8 mouse cellular contexts compared by ENCODE assay signal in the genomic region with DNA sequence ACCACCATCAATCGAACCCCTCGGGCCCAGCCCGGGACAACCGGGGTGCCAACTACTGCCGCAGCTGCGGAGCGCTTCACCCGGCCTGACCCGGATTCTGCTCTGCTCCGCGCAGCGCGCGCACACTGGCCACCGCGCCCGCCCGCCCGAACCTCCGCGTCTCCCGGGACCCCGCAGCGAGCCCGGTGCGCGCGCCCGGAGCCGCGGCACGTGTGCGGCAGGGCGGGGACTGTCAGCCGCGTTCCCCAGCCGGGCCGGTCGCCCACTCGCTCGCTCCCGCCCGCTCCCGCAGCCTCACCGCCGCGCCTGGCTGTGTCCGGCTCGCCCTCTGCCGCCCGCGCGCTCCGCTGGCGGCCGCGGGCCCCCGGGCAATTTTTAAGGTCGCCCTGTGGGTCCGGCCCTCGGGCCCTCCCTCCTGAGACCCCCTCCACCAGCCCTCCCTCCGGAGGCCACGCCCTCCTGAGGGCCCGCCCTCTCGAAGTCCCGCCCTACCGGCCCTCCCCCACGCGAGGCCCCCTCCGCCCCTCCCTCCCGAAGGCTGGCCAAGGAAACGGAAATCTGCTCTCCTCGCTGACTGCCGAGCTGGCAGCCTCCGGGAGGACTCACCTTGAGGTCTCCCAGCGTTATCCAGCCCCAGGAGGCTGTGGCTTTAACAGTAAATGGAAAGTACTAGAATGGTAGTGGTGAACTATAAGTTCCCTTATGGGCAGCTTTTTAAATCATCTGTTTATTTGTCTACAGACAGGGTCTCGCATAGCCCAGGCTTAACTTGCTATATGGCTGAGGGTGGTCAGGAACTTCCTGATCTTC. TPM values are rescaled to one million over a fixed set of nuclear protein-coding genes. Genes with fewer than 3 reads are reported as not detected.
DNase-seq lines count a peak whose midpoint lies in the region; ATAC-seq and TF ChIP-seq lines count a peak whose summit lies in the region.

Slc25a15 (minus strand) TSS at position 456 of the 810 bp plus-strand sequence.

- H3K4me1 ChIP-seq in CH12.LX (ENCODE audit: control insufficient read depth in 1 of 2, insufficient read depth in 2 of 2) = peaks cover 0 to 9% of the 10 kb centered on the region in 2 experiments; a peak in 2 of 4 replicates
- peaks cover 18% of the 10 kb centered on the region for H3K4me1 ChIP-seq in forebrain, embryonic 10.5 days
- H3K4me1 ChIP-seq in heart, embryonic 16.5 days (ENCODE audit: control insufficient read depth, insufficient read depth, low read length) = 0 out of 2 replicates have a peak, but pooled peaks cover 4% of the 10 kb centered on the region
- H3K4me1 ChIP-seq in liver, postnatal 0 days (ENCODE audit: insufficient read depth) = peaks cover 9% of the 10 kb centered on the region
- peaks cover 6% of the 10 kb centered on the region; the same call in 1 of the 2 replicates for H3K4me1 ChIP-seq in neural tube, embryonic 14.5 days (ENCODE audit: control insufficient read depth, insufficient read depth, low read length)

- no peaks in the 10 kb centered on the region for H3K9me3 ChIP-seq in CH12.LX (replicated peaks; ENCODE audit: low read length)
- no peaks in the 10 kb centered on the region for H3K9me3 ChIP-seq in forebrain, embryonic 10.5 days
- H3K9me3 ChIP-seq in heart, embryonic 16.5 days (replicated peaks; ENCODE audit: control insufficient read depth, low read length) = no peaks in the 10 kb centered on the region
- H3K9me3 ChIP-seq in liver, postnatal 0 days (ENCODE audit: low read length) = no peaks in the 10 kb centered on the region
- no peaks in the 10 kb centered on the region for H3K9me3 ChIP-seq in neural tube, embryonic 14.5 days (ENCODE audit: control insufficient read depth, low read length)

- peak within 1 kb of the TSS; percentile 73 for H3K9ac ChIP-seq in CH12.LX (ENCODE audit: insufficient read depth, low read depth)
- H3K9ac ChIP-seq in heart, embryonic 16.5 days (ENCODE audit: low read length) = peak within 1 kb of the TSS; percentile 90
- H3K9ac ChIP-seq in liver, postnatal 0 days (replicated peaks) = peak within 1 kb of the TSS; percentile 82
- H3K9ac ChIP-seq in neural tube, embryonic 14.5 days (replicated peaks; ENCODE audit: low read depth, low read length) = peak within 1 kb of the TSS; percentile 64

- WGBS in forebrain, embryonic 10.5 days = under 1% methylated on average over 73 of the region's 77 CpGs
- WGBS in heart, embryonic 16.5 days = under 1% methylated on average over 67 of the region's 77 CpGs
- WGBS in liver, postnatal 0 days (ENCODE audit: insufficient replicate concordance) = 1% methylated on average over 73 of the region's 77 CpGs
- 2% methylated on average over 73 of the region's 77 CpGs for WGBS in neural tube, embryonic 14.5 days

- H3K4me3 ChIP-seq in CH12.LX (replicated peaks in 1 of 3; ENCODE audit: low read depth in 2 of 3, low read length in 2 of 3, poor library complexity in 1 of 3) = peak within 1 kb of the TSS; percentile 66 to 92 (median 72)
- peak within 1 kb of the TSS; percentile 81 for H3K4me3 ChIP-seq in forebrain, embryonic 10.5 days
- H3K4me3 ChIP-seq in heart, embryonic 16.5 days (ENCODE audit: low read length) = peak within 1 kb of the TSS; percentile 87
- peak within 1 kb of the TSS; percentile 83 for H3K4me3 ChIP-seq in liver, postnatal 0 days (ENCODE audit: low read depth, low read length)
- peak within 1 kb of the TSS; percentile 67 for H3K4me3 ChIP-seq in neural tube, embryonic 14.5 days (ENCODE audit: low read depth, low read length)

- peak; percentile 96 for ATAC-seq in heart, embryonic 16.5 days (replicated peaks; ENCODE audit: extremely low read depth, insufficient read depth, low FRiP score)
- ATAC-seq in liver, postnatal 0 days = peak; percentile 83
- ATAC-seq in neural tube, embryonic 14.5 days (ENCODE audit: low read depth) = peak; percentile 92

- TF ChIP-seq POLR2A in CH12.LX (IDR thresholded peaks at IDR 0.05; ENCODE audit: low read depth, low read length) = peak; percentile 98

- no peaks in the 10 kb centered on the region for H3K27me3 ChIP-seq in CH12.LX (replicated peaks)
- H3K27me3 ChIP-seq in forebrain, embryonic 10.5 days (ENCODE audit: poor library complexity, severe bottlenecking) = peaks cover 7% of the 10 kb centered on the region; the same call in 1 of the 2 replicates
- no peaks in the 10 kb centered on the region for H3K27me3 ChIP-seq in heart, embryonic 16.5 days (ENCODE audit: control insufficient read depth, insufficient read depth, low read length)
- H3K27me3 ChIP-seq in liver, postnatal 0 days (ENCODE audit: insufficient read depth, low read length) = no peaks in the 10 kb centered on the region
- H3K27me3 ChIP-seq in neural tube, embryonic 14.5 days (ENCODE audit: control insufficient read depth, insufficient read depth, low read length) = no peaks in the 10 kb centered on the region

- no peaks in the 10 kb centered on the region for H3K79me2 ChIP-seq in CH12.LX (replicated peaks; ENCODE audit: control insufficient read depth, extremely low read depth, insufficient read depth, poor library complexity, severe bottlenecking)

- no peak for TF ChIP-seq EP300 in CH12.LX (IDR thresholded peaks at IDR 0.05; ENCODE audit: low read length)
- no peak for TF ChIP-seq EP300 in liver, postnatal 0 days (IDR thresholded peaks at IDR 0.05; ENCODE audit: low read depth)

- in situ Hi-C loops in CH12.LX (cut with MboI; ENCODE audit: low pct_ligation_motif_present, low pct_unique_long_range_greater_than_20kb, low sequenced_read_pairs) = no loop called here

- dilution Hi-C loops in CH12.LX (cut with MboI; ENCODE audit: extremely low pct_ligation_motif_present, extremely low pct_unique_long_range_greater_than_20kb, low sequenced_read_pairs) = no loop called here

- H3K36me3 ChIP-seq in CH12.LX (replicated peaks in 1 of 2; ENCODE audit: control insufficient read depth in 1 of 2, insufficient read depth in 1 of 2, low read length in 1 of 2) = peaks cover 0 to 18% of the 10 kb centered on the region in 2 experiments
- no peaks in the 10 kb centered on the region; the same call in none of the 2 replicates for H3K36me3 ChIP-seq in forebrain, embryonic 10.5 days (replicated peaks)
- 0 out of 2 replicates have a peak, but pooled peaks cover 3% of the 10 kb centered on the region for H3K36me3 ChIP-seq in heart, embryonic 16.5 days (ENCODE audit: control insufficient read depth, insufficient read depth)
- 0 out of 2 replicates have a peak, but pooled peaks cover 6% of the 10 kb centered on the region for H3K36me3 ChIP-seq in liver, postnatal 0 days (replicated peaks; ENCODE audit: insufficient read depth, low read length)
- H3K36me3 ChIP-seq in neural tube, embryonic 14.5 days (ENCODE audit: control insufficient read depth, insufficient read depth, low read length) = no peaks in the 10 kb centered on the region

- TF ChIP-seq CTCF in CH12.LX (conservative IDR thresholded peaks at IDR 0.05 in 1 of 2, IDR thresholded peaks at IDR 0.05 in 1 of 2; ENCODE audit: low read depth in 2 of 2, low read length in 2 of 2) = no peak
- no peak for TF ChIP-seq CTCF in liver, postnatal 0 days (IDR thresholded peaks at IDR 0.05; ENCODE audit: low read depth)

- TF ChIP-seq RAD21 in CH12.LX (IDR thresholded peaks at IDR 0.05; ENCODE audit: low read depth, low read length) = no peak

- H3K4me2 ChIP-seq in CH12.LX (ENCODE audit: insufficient read depth, low read depth, poor library complexity, severe bottlenecking) = peak within 1 kb of the TSS; percentile 76
- peak within 1 kb of the TSS; percentile 84 for H3K4me2 ChIP-seq in heart, embryonic 16.5 days (ENCODE audit: low read depth, low read length)
- peak within 1 kb of the TSS; percentile 92 for H3K4me2 ChIP-seq in liver, postnatal 0 days (ENCODE audit: low read depth, low read length)
- peak within 1 kb of the TSS; percentile 85 for H3K4me2 ChIP-seq in neural tube, embryonic 14.5 days (ENCODE audit: low read depth, low read length)

- peak; percentile 83 for DNase-seq in CH12.LX (ENCODE audit: extremely low read depth)
- peak; percentile 68 for DNase-seq in c-Kit-positive CD71-negative TER-119-negative erythroid progenitor cells, embryonic 14.5 days (ENCODE audit: low read depth)
- DNase-seq in forebrain, embryonic 10.5 days (ENCODE audit: extremely low spot score, low spot score) = peak; percentile 90
- peak; percentile 92 to 95 for DNase-seq in kidney, postnatal 36 days
- peak; percentile 91 for DNase-seq in liver, postnatal 0 days
- peak; percentile 95 for DNase-seq in testis, postnatal 10 days (ENCODE audit: low spot score)

- H3K27ac ChIP-seq in CH12.LX (ENCODE audit: insufficient read depth, low read depth) = no peak within 1 kb of the TSS
- peak within 1 kb of the TSS; percentile 88 for H3K27ac ChIP-seq in forebrain, embryonic 10.5 days
- peak within 1 kb of the TSS; percentile 88 for H3K27ac ChIP-seq in heart, embryonic 16.5 days (ENCODE audit: low read length)
- H3K27ac ChIP-seq in liver, postnatal 0 days (ENCODE audit: low read depth) = peak within 1 kb of the TSS; percentile 83
- H3K27ac ChIP-seq in neural tube, embryonic 14.5 days (ENCODE audit: low read depth, low read length) = peak within 1 kb of the TSS; percentile 62

TF ChIP-seq in CH12.LX, 34 proteins besides CTCF, POLR2A, EP300 and RAD21 (continues in another document):
- TF ChIP-seq ZMIZ1 (IDR thresholded peaks at IDR 0.05; ENCODE audit: low read depth, low read length) (peak; percentile 95), MEF2A (IDR thresholded peaks at IDR 0.05; ENCODE audit: borderline replicate concordance, low read depth, low read length) (no peak), ELF1 (IDR thresholded peaks at IDR 0.05; ENCODE audit: low read depth, low read length) (peak; percentile 70), MAZ (IDR thresholded peaks at IDR 0.05; ENCODE audit: low read depth, low read length) (no peak; the same call in 1 of the 2 replicates), PAX5 (IDR thresholded peaks at IDR 0.05; ENCODE audit: low read length) (no peak), SIN3A (IDR thresholded peaks at IDR 0.05; ENCODE audit: low read length) (peak; percentile 70; the same call in 1 of the 2 replicates), MAX (IDR thresholded peaks at IDR 0.05; ENCODE audit: low read length) (no peak), GABPA (IDR thresholded peaks at IDR 0.05; ENCODE audit: insufficient replicate concordance, low read depth, low read length) (no peak), RCOR1 (conservative IDR thresholded peaks at IDR 0.05; ENCODE audit: low read depth, low read length) (no peak), UBTF (IDR thresholded peaks at IDR 0.05; ENCODE audit: low read depth, low read length) (0 out of 2 replicates have a peak, but pooled peaks have one; percentile 61), MYC (IDR thresholded peaks at IDR 0.05; ENCODE audit: low read depth, low read length) (peak; percentile 22; the same call in 1 of the 2 replicates)

RNA-seq across cellular contexts. Expression of gene Slc25a15, which starts in this region (rescaled TPM):
- total RNA-seq in CH12.LX (2012; rRNA removed) (10.3 and 12.1 TPM in 2 replicates), CH12.LX (2014; rRNA removed) (10.1 and 10.7 TPM in 2 replicates)
- polyA plus RNA-seq in CH12.LX (2012; ENCODE audit: insufficient read length, low read depth) = 5.6 and 6.4 TPM in 2 replicates
- polyA plus RNA-seq in forebrain, embryonic 10.5 days (2016; fragmentation: Nextera tagmentation; extraction: Ambion mirVana) = 20.6 and 23.1 TPM in 2 replicates
- 12.0 and 13.2 TPM in 2 replicates for polyA plus RNA-seq in heart, embryonic 16.5 days (2015; fragmentation: Nextera tagmentation; extraction: Ambion mirVana)
- polyA plus RNA-seq in liver, postnatal 0 days (2015; fragmentation: Nextera tagmentation; extraction: Ambion mirVana) = 54.4 and 57.8 TPM in 2 replicates
- 6.0 and 8.7 TPM in 2 replicates for polyA plus RNA-seq in neural tube, embryonic 14.5 days (2014; fragmentation: Nextera tagmentation; extraction: Ambion mirVana)
